Mouse (Mus musculus) C2C12 (cell line): ENCODE measurements around the gene Acd. TPM values are rescaled to one million over a fixed set of nuclear protein-coding genes. Genes with fewer than 3 reads are reported as not detected.

Source experiments
- H3K27me3 ChIP-seq: one replicate; pipeline ENCODE4 v1.6.1; 2011; ENCODE audit not compliant: control insufficient read depth, insufficient read depth, insufficient read length
- H3K36me3 ChIP-seq: one replicate; pipeline ENCODE4 v1.6.1; 2011; ENCODE audit not compliant: control insufficient read depth, insufficient read depth
- H3K4me3 ChIP-seq: one replicate; pipeline ENCODE4 v1.5.1; 2011; ENCODE audit warnings: mild to moderate bottlenecking, control low read depth; ENCODE audit not compliant: poor library complexity, insufficient read depth, severe bottlenecking
- H3K79me2 ChIP-seq: one replicate; pipeline ENCODE4 v1.6.1; 2011; ENCODE audit not compliant: control insufficient read depth, insufficient read depth
- H3K79me3 ChIP-seq: one replicate; pipeline ENCODE4 v1.6.1; 2011; ENCODE audit warnings: low read depth, control low read depth
- H3ac ChIP-seq: one replicate; pipeline ENCODE3; 2011; ENCODE audit warnings: low read depth; ENCODE audit not compliant: control insufficient read depth, insufficient read length
- CEBPB ChIP-seq: IDR thresholded peaks from one replicate; pipeline ENCODE4 v1.6.1; 2011; ENCODE audit warnings: low read depth, mild to moderate bottlenecking, control low read depth, moderate library complexity
- CTCF ChIP-seq: IDR thresholded peaks from one replicate; pipeline ENCODE4 v1.5.1; 2011; ENCODE audit not compliant: control insufficient read depth, insufficient read depth, insufficient read length
- FOSL1 ChIP-seq: IDR thresholded peaks from one replicate; pipeline ENCODE4 v1.8.0; 2011; ENCODE audit warnings: mild to moderate bottlenecking, low read length; ENCODE audit not compliant: poor library complexity, insufficient read depth, severe bottlenecking
- MAX ChIP-seq: IDR thresholded peaks from one replicate; pipeline ENCODE4 v1.6.1; 2011; ENCODE audit warnings: mild to moderate bottlenecking, control low read depth
- MYOD1 ChIP-seq: IDR thresholded peaks from one replicate; pipeline ENCODE4 v1.6.1; 2011; ENCODE audit warnings: low read depth; ENCODE audit not compliant: control insufficient read depth, insufficient read length
- MYOG ChIP-seq: IDR thresholded peaks from one replicate; pipeline ENCODE4 v1.6.1; 2011; ENCODE audit not compliant: control insufficient read depth, insufficient read length; ENCODE audit errors: extremely low read depth
- USF1 ChIP-seq: IDR thresholded peaks from one replicate; pipeline ENCODE4 v1.6.1; 2011; ENCODE audit warnings: low read depth, mild to moderate bottlenecking, control low read depth, moderate library complexity
- long read RNA-seq, 2 experiments: library from polyadenylated mRNA; unstranded; transcript quantifications; one replicate each; pipeline ENCODE4 v2.0.0; 2019 to 2020
- polyA plus RNA-seq: library from polyadenylated mRNA; unstranded; fragments of >200 nt; fragmentation: generic; extraction: Trizol; gene quantifications from one replicate; pipeline ENCODE4 v1.2.1, GENCODE M21; 2012; ENCODE audit warnings: missing spikeins

Acd gene
- polyA plus RNA-seq, result 30.4 TPM
- long read RNA-seq, experiment 1, transcript Acd-201 (11 exons, 3,154 nt), result major isoform, 31 of 44 reads
- long read RNA-seq, experiment 1, partial matches to known transcripts, result 4 of 44 reads
- long read RNA-seq, experiment 1, other reads (novel, unspliced or antisense), result 9 of 44 reads
- long read RNA-seq, experiment 2, transcript Acd-201 (11 exons, 3,154 nt), result major isoform, 19 of 54 reads
- long read RNA-seq, experiment 2, partial matches to known transcripts, result 7 of 54 reads
- long read RNA-seq, experiment 2, other reads (novel, unspliced or antisense), result 27 of 54 reads

- peak; percentile 95 for TF ChIP-seq USF1
- TF ChIP-seq MYOG, result no peak
- peaks cover 8% of the 10 kb centered on the region for H3K36me3 ChIP-seq
- H3K27me3 ChIP-seq, result no peaks in the 10 kb centered on the region
- peak within 1 kb of the TSS; percentile 79 for H3K4me3 ChIP-seq
- peaks cover 14% of the 10 kb centered on the region for H3K79me2 ChIP-seq
- H3K79me3 ChIP-seq, result peaks cover 2% of the 10 kb centered on the region
- peak within 1 kb of the TSS; percentile 91 for H3ac ChIP-seq
Measured at GRCm38 (mm10) chr8:105700966-105701824, at the start of gene Acd, which contains the start of gene Pard6a. Acd (minus strand) TSS chr8:105701102. Pard6a (plus strand) TSS chr8:105701148.

- no peaks in the 10 kb centered on the region for H3K27me3 ChIP-seq
- H3ac ChIP-seq, result no peak overlapping the region
- TF ChIP-seq USF1 (no peak), MYOG (no peak), CTCF (no peak), MYOD1 (no peak), CEBPB (no peak), FOSL1 (no peak), MAX (no peak)
- H3K36me3 ChIP-seq, result no peaks in the 10 kb centered on the region
- peaks cover 26% of the 10 kb centered on the region for H3K79me2 ChIP-seq
- H3K79me3 ChIP-seq, result peaks cover 6% of the 10 kb centered on the region
- no peak overlapping the region for H3K4me3 ChIP-seq
Measured at GRCm38 (mm10) chr8:105750606-105751005, 49.7 kb upstream of the Acd start.

GRCm38 (mm10) chr8:105743301-105743700 lies 42.4 kb upstream of the Acd start:
- H3K79me3 ChIP-seq, result peaks cover 1% of the 10 kb centered on the region
- H3K36me3 ChIP-seq, result no peaks in the 10 kb centered on the region
- H3K4me3 ChIP-seq, result no peak overlapping the region
- no peaks in the 10 kb centered on the region for H3K79me2 ChIP-seq
- no peak overlapping the region for H3ac ChIP-seq
- TF ChIP-seq MYOG (no peak), MYOD1 (no peak), USF1 (no peak), FOSL1 (no peak), CTCF (no peak)
- no peaks in the 10 kb centered on the region for H3K27me3 ChIP-seq

GRCm38 (mm10) chr8:105739216-105739615 lies 38.3 kb upstream of the Acd start:
- Histone ChIP-seq H3K4me3 (no peak overlapping the region), H3K27me3 (no peaks in the 10 kb centered on the region)
- no peak for TF ChIP-seq CEBPB

GRCm38 (mm10) chr8:105732186-105732585 lies 31.3 kb upstream of the Acd start:
- no peak overlapping the region for H3K4me3 ChIP-seq
- H3K27me3 ChIP-seq, result no peaks in the 10 kb centered on the region
- peaks cover 5% of the 10 kb centered on the region for H3K79me2 ChIP-seq
- no peaks in the 10 kb centered on the region for H3K79me3 ChIP-seq
- TF ChIP-seq MYOD1 (no peak), FOSL1 (no peak), CTCF (no peak), MYOG (no peak), USF1 (no peak), CEBPB (no peak), MAX (no peak)
- no peak overlapping the region for H3ac ChIP-seq
- peaks cover 4% of the 10 kb centered on the region for H3K36me3 ChIP-seq

More at GRCm38 (mm10) chr8:105739216-105739615, 38.3 kb upstream of the Acd start:
- Histone ChIP-seq H3K79me2 (no peaks in the 10 kb centered on the region), H3ac (no peak overlapping the region), H3K36me3 (no peaks in the 10 kb centered on the region), H3K79me3 (no peaks in the 10 kb centered on the region)

- H3K79me2 ChIP-seq, result no peaks in the 10 kb centered on the region
- H3K36me3 ChIP-seq, result peaks cover 8% of the 10 kb centered on the region
- TF ChIP-seq CEBPB (no peak), MYOG (no peak), USF1 (no peak), MAX (no peak), CTCF (no peak), MYOD1 (no peak), FOSL1 (no peak)
Measured at GRCm38 (mm10) chr8:105727397-105728124, 26.7 kb upstream of the Acd start.

More at GRCm38 (mm10) chr8:105727397-105728124, 26.7 kb upstream of the Acd start:
- no peak overlapping the region for H3ac ChIP-seq
- H3K27me3 ChIP-seq, result no peaks in the 10 kb centered on the region
- no peak overlapping the region for H3K4me3 ChIP-seq
- no peaks in the 10 kb centered on the region for H3K79me3 ChIP-seq
